Mouse (Mus musculus) spleen, adult 18-20 months (tissue): ENCODE data around the gene Nme1.
"Not testable (repeated sequence)": the region's sequence is repeated elsewhere in the genome, so short reads cannot be mapped to it uniquely, and the experiment has no call there.

ENCODE experiments used
- DNase-seq, 2 experiments: peaks; one replicate each; pipeline ENCODE4 v3.0.0; 2022; ENCODE audit warnings: mixed read lengths in 2 of 2

Nme1 gene

DNA sequence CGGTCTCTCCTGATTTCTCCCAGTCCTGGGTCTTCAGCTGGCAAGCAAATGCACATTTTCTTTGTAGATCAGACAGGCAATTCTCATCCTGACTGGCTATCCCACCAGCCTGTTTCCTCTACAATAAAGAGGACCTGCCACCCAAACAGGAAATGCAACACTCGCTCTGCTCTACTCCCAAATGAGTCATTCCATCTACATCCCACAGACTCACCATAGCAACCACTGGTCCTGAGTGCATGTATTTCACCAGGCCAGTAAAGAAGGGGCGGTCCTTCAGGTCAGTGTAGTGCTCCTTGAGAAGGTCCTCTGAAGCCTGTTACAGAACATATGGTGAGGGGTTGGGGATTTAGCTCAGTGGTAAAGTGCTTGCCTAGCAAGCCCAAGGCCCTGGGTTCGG is 5.3 kb downstream of the Nme1 start:
- DNase-seq: no peak

DNA sequence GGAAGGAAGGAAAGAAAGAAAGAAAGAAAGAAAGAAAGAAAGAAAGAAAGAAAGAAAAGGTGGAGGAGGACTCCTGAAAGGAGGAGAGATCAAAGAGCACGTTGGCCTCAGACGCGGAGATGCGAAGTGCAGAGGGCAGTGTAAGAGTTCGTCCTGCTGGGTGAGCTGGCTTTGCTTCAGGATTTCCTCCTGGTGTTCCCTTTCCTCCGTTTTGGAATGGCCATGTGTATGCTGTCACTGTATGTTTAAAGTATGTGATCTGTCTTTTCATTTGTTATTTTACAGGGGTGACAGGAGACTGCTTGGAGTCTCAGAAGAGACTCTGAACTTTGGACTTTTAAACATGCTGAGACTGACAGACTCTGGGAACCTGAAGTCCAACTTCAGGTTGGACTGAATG is 6.8 kb downstream of the Nme1 start:
- no peak for DNase-seq

DNA sequence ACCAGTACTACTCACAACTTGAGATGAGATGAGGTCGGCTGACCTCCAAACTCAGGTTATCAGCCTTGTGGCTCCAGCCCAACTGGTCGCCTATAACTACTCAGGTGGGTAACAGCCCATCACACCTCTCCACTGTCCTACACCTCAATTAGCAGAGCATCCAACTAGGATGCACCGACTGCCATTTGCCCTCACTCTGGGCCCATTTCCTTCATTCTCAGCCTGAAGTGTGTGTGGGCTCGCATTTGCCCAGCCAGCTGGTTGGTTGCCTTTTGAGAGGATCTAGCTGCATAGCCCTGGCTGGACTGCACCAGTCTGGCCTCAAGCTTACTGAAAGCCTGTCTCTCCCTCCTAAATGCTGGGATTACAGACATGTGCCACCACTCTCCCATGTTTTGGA is 10.6 kb downstream of the Nme1 start:
- no peak for DNase-seq

- DNase-seq: no peak
Observed at GRCm38 (mm10) chr11:93957031-93957555, 11.2 kb downstream of the Nme1 start.

GRCm38 (mm10) chr11:93956159-93956558 is 12.2 kb downstream of the Nme1 start, which contains the start of gene Nme2:
Nme2 (minus strand) TSS chr11:93956259.
- no peak for DNase-seq

- peak; percentile 89 to 90 for DNase-seq
Observed at GRCm38 (mm10) chr11:93955256-93956150, 12.8 kb downstream of the Nme1 start.

GRCm38 (mm10) chr11:93954738-93955255 is 13.5 kb downstream of the Nme1 start:
- DNase-seq: no peak

DNA sequence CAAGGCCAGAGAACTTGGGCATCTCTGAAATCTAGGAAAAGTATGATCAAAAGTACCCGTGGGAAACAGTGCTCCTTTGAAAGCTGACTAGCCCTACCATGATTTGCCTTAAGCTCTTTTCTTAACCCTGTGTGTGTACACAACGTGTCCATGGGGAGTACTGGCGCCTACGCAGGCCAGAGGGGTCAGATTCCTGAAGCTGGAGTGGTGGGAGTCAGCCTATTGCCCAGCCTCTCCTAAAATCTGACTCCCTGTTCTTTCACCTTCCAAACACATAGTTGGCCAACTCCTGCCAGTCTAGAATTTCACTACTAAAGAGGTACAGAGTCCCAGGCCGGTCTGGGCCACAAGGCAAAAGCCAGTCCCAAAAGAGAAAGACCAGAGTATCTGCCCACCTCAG is 15.9 kb downstream of the Nme1 start:
- no peak for DNase-seq

DNA sequence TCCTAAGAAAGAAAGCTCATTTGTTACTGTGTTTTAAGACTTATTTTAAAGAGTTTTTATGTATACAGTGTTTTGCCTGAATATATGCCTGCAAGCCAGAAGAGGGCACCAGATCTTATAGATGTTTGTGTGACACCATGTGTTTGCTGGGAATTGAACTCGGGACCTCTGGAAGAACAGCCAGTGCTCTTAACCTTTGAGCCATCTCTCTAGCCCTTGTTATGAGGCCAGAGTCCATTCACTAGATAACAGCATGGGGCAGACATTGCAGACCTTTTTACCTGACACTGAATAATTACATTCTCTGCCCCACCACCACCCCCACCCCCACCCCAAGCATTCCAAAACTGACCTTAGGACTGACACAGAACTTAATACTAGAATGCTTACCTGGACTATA is 18.3 kb downstream of the Nme1 start:
- no peak for DNase-seq

- no peak for DNase-seq
Observed at GRCm38 (mm10) chr11:93948887-93949567, 19.3 kb downstream of the Nme1 start.

DNA sequence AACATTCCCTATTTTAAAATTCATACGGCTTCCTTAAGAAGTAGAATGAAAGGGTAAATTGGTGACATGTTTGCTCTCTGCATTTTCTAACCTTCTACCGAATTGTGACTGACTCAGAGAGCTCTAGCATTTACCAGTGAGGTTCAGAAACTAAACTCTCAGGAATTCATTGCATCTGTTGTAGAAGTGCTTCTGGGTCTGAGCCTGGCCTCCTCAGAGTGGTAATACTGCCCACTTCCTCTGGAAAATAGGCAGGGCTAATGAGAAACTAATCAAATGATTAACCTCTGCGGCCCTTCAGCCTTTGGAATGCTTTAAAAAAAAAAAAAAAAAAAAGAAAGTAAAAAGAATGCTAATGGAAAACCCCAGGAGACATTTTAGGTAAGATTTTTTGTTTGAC is 23.3 kb downstream of the Nme1 start:
- no peak for DNase-seq

DNA sequence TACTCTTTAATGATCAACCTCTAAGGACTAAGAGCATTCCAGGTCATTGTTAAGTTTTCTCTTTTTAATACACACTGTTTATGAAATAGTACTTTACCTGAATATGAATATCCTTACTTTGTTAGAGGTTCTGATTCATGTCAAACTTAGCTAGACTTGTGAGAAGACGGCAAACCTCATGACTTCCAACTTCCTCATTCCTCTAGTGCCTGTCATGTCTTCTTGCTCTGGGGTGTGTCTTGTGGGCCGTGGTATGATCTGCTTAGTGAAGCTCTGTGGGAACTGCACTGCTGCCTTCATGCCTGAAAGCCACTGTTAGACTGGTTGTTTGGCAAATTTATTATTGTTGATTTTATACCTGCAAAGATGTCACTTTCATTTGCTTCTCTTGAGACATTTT is 27.4 kb downstream of the Nme1 start:
- DNase-seq: no peak

- DNase-seq: no peak
Observed at GRCm38 (mm10) chr11:93929106-93929505, 39.2 kb downstream of the Nme1 start.

- not testable (repeated sequence) for DNase-seq
Observed at GRCm38 (mm10) chr11:93915019-93915418, 53.3 kb downstream of the Nme1 start.

- no peak for DNase-seq
Observed at GRCm38 (mm10) chr11:93911603-93912002, 56.7 kb downstream of the Nme1 start.

DNA sequence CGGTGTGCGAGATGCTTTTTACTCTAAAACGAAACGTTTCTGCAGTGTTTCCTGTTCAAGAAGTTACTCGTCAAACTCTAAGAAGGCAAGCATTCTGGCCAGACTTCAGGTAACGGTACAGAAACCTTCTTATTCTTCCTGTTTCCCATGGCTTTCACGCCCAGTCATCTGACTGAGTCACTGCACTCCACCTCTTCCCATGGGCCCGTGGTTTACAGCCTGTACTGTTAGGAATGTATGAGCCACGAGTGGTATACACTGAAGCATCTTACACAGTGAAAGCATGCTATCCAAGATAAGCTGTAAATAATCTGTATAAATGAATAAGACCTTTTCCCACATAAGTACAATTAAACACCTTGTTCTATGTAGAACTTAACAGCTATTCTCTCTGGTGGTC is 59.5 kb downstream of the Nme1 start:
- no peak for DNase-seq

GRCm38 (mm10) chr11:93907839-93908238 is 60.5 kb downstream of the Nme1 start:
- no peak for DNase-seq
